Mouse (Mus musculus): ENCODE results near the gene Rassf10. TPM values are rescaled to one million over a fixed set of nuclear protein-coding genes. Genes with fewer than 3 reads are reported as not detected.
"Not testable (repeated sequence)": the region's sequence is repeated elsewhere in the genome, so short reads cannot be mapped to it uniquely, and the experiment has no call there.

Rassf10 gene
- total RNA-seq, 1 experiment, result 1.1 TPM

GRCm38 (mm10) chr7:112919845-112920244, 33.9 kb upstream of the Rassf10 start:
- Histone ChIP-seq H3K4me1 (ENCODE audit: control insufficient read depth in 2 of 2, insufficient read depth in 2 of 2, low read length in 2 of 2, poor library complexity in 1 of 2) (no peaks in the 10 kb centered on the region), H3K9me3 (ENCODE audit: control insufficient read depth, insufficient read depth, low read depth, low read length) (no peaks in the 10 kb centered on the region), H3K4me3 (ENCODE audit: insufficient read depth in 1 of 2, low read depth in 1 of 2, low read length in 2 of 2, poor library complexity in 1 of 2, severe bottlenecking in 1 of 2) (no peak overlapping the region), H3K27ac (ENCODE audit: insufficient read depth, low read depth, low read length, poor library complexity, severe bottlenecking) (no peak overlapping the region), H3K9ac (ENCODE audit: insufficient read depth, low read depth, low read length, poor library complexity, severe bottlenecking) (no peak overlapping the region), H3K36me3 (ENCODE audit: control insufficient read depth, insufficient read depth, low read length, poor library complexity, severe bottlenecking) (no peaks in the 10 kb centered on the region)
- in situ Hi-C loops (cut with MboI; ENCODE audit: low sequenced_read_pairs in 2 of 2, unreplicated experiment in 2 of 2), result loop anchor here (5.0 to 25.0 kb wide), 3 partner anchors 212 to 342 kb away; no protein-coding TSS in a partner anchor
- TF ChIP-seq ZNF384 (IDR thresholded peaks at IDR 0.05; ENCODE audit: low read depth, low read length), result peak; percentile 98
- peak; percentile 60 for TF ChIP-seq MAFK (IDR thresholded peaks at IDR 0.05; ENCODE audit: insufficient read depth, low read depth, low read length)
- TF ChIP-seq CHD2 (IDR thresholded peaks at IDR 0.05; ENCODE audit: low read depth, low read length), result no peak
- peak; percentile 98 for TF ChIP-seq ZC3H11A (IDR thresholded peaks at IDR 0.05; ENCODE audit: borderline replicate concordance, low read depth, low read length)
- no peak for TF ChIP-seq HCFC1 (IDR thresholded peaks at IDR 0.05; ENCODE audit: borderline replicate concordance, insufficient read depth, low read length)
- peak; percentile 46 for DNase-seq (ENCODE audit: low read depth, low spot score)

- DNase-seq (ENCODE audit: low read depth, low spot score), result no peak
- Histone ChIP-seq H3K9ac (ENCODE audit: insufficient read depth, low read depth, low read length, poor library complexity, severe bottlenecking) (no peak overlapping the region), H3K27ac (ENCODE audit: insufficient read depth, low read depth, low read length, poor library complexity, severe bottlenecking) (no peak overlapping the region), H3K4me3 (ENCODE audit: insufficient read depth in 1 of 2, low read depth in 1 of 2, low read length in 2 of 2, poor library complexity in 1 of 2, severe bottlenecking in 1 of 2) (no peak overlapping the region), H3K9me3 (ENCODE audit: control insufficient read depth, insufficient read depth, low read depth, low read length) (no peaks in the 10 kb centered on the region), H3K4me1 (ENCODE audit: control insufficient read depth in 2 of 2, insufficient read depth in 2 of 2, low read length in 2 of 2, poor library complexity in 1 of 2) (no peaks in the 10 kb centered on the region; a peak in 1 of 4 replicates), H3K36me3 (ENCODE audit: control insufficient read depth, insufficient read depth, low read length, poor library complexity, severe bottlenecking) (no peaks in the 10 kb centered on the region)
- no peak for TF ChIP-seq ZNF384 (IDR thresholded peaks at IDR 0.05; ENCODE audit: low read depth, low read length)
- no peak for TF ChIP-seq ZC3H11A (IDR thresholded peaks at IDR 0.05; ENCODE audit: borderline replicate concordance, low read depth, low read length)
- TF ChIP-seq HCFC1 (IDR thresholded peaks at IDR 0.05; ENCODE audit: borderline replicate concordance, insufficient read depth, low read length), result no peak
- no peak for TF ChIP-seq MAFK (IDR thresholded peaks at IDR 0.05; ENCODE audit: insufficient read depth, low read depth, low read length)
- no peak for TF ChIP-seq CHD2 (IDR thresholded peaks at IDR 0.05; ENCODE audit: low read depth, low read length)
- in situ Hi-C loops (cut with MboI; ENCODE audit: low sequenced_read_pairs in 2 of 2, unreplicated experiment in 2 of 2), result loop anchor here (5.0 to 25.0 kb wide), 3 partner anchors 210 to 340 kb away; no protein-coding TSS in a partner anchor
These were observed 31.0 kb upstream of the Rassf10 start for GRCm38 (mm10) chr7:112922801-112923200.

- H3K4me3 ChIP-seq (ENCODE audit: insufficient read depth in 1 of 2, low read depth in 1 of 2, low read length in 2 of 2, poor library complexity in 1 of 2, severe bottlenecking in 1 of 2), result no peak overlapping the region
- no peak for DNase-seq (ENCODE audit: low read depth, low spot score)
- in situ Hi-C loops (cut with MboI; ENCODE audit: low sequenced_read_pairs in 2 of 2, unreplicated experiment in 2 of 2), result loop anchor here (5.0 to 25.0 kb wide), 3 partner anchors 209 to 339 kb away; no protein-coding TSS in a partner anchor
- H3K4me1 ChIP-seq (ENCODE audit: control insufficient read depth in 2 of 2, insufficient read depth in 2 of 2, low read length in 2 of 2, poor library complexity in 1 of 2), result no peaks in the 10 kb centered on the region; a peak in 1 of 4 replicates
- no peaks in the 10 kb centered on the region for H3K36me3 ChIP-seq (ENCODE audit: control insufficient read depth, insufficient read depth, low read length, poor library complexity, severe bottlenecking)
- H3K27ac ChIP-seq (ENCODE audit: insufficient read depth, low read depth, low read length, poor library complexity, severe bottlenecking), result no peak overlapping the region
- TF ChIP-seq ZNF384 (IDR thresholded peaks at IDR 0.05; ENCODE audit: low read depth, low read length) (no peak), ZC3H11A (IDR thresholded peaks at IDR 0.05; ENCODE audit: borderline replicate concordance, low read depth, low read length) (no peak), HCFC1 (IDR thresholded peaks at IDR 0.05; ENCODE audit: borderline replicate concordance, insufficient read depth, low read length) (no peak), MAFK (IDR thresholded peaks at IDR 0.05; ENCODE audit: insufficient read depth, low read depth, low read length) (no peak), CHD2 (IDR thresholded peaks at IDR 0.05; ENCODE audit: low read depth, low read length) (no peak)
- H3K9ac ChIP-seq (ENCODE audit: insufficient read depth, low read depth, low read length, poor library complexity, severe bottlenecking), result no peak overlapping the region
- no peaks in the 10 kb centered on the region for H3K9me3 ChIP-seq (ENCODE audit: control insufficient read depth, insufficient read depth, low read depth, low read length)
These were observed 30.1 kb upstream of the Rassf10 start for GRCm38 (mm10) chr7:112923712-112924111.

- no peaks in the 10 kb centered on the region for H3K36me3 ChIP-seq (ENCODE audit: control insufficient read depth, insufficient read depth, low read length, poor library complexity, severe bottlenecking)
- in situ Hi-C loops (cut with MboI; ENCODE audit: low sequenced_read_pairs in 2 of 2, unreplicated experiment in 2 of 2), result no loop called here
- DNase-seq (ENCODE audit: low read depth, low spot score), result no peak
- no peaks in the 10 kb centered on the region for H3K4me1 ChIP-seq (ENCODE audit: control insufficient read depth in 2 of 2, insufficient read depth in 2 of 2, low read length in 2 of 2, poor library complexity in 1 of 2)
- no peak overlapping the region for H3K4me3 ChIP-seq (ENCODE audit: insufficient read depth in 1 of 2, low read depth in 1 of 2, low read length in 2 of 2, poor library complexity in 1 of 2, severe bottlenecking in 1 of 2)
- no peak overlapping the region for H3K9ac ChIP-seq (ENCODE audit: insufficient read depth, low read depth, low read length, poor library complexity, severe bottlenecking)
- no peak for TF ChIP-seq ZC3H11A (IDR thresholded peaks at IDR 0.05; ENCODE audit: borderline replicate concordance, low read depth, low read length)
- no peak for TF ChIP-seq ZNF384 (IDR thresholded peaks at IDR 0.05; ENCODE audit: low read depth, low read length)
- H3K27ac ChIP-seq (ENCODE audit: insufficient read depth, low read depth, low read length, poor library complexity, severe bottlenecking), result no peak overlapping the region
- H3K9me3 ChIP-seq (ENCODE audit: control insufficient read depth, insufficient read depth, low read depth, low read length), result no peaks in the 10 kb centered on the region
These were observed 23.1 kb upstream of the Rassf10 start for GRCm38 (mm10) chr7:112930669-112931068.

- H3K9me3 ChIP-seq (ENCODE audit: control insufficient read depth, insufficient read depth, low read depth, low read length); H3K4me1 ChIP-seq (ENCODE audit: control insufficient read depth in 2 of 2, insufficient read depth in 2 of 2, low read length in 2 of 2, poor library complexity in 1 of 2); H3K9ac ChIP-seq (ENCODE audit: insufficient read depth, low read depth, low read length, poor library complexity, severe bottlenecking); H3K4me3 ChIP-seq (ENCODE audit: insufficient read depth in 1 of 2, low read depth in 1 of 2, low read length in 2 of 2, poor library complexity in 1 of 2, severe bottlenecking in 1 of 2); DNase-seq (ENCODE audit: low read depth, low spot score); H3K27ac ChIP-seq (ENCODE audit: insufficient read depth, low read depth, low read length, poor library complexity, severe bottlenecking); H3K36me3 ChIP-seq (ENCODE audit: control insufficient read depth, insufficient read depth, low read length, poor library complexity, severe bottlenecking); in situ Hi-C loops (cut with MboI; ENCODE audit: low sequenced_read_pairs in 2 of 2, unreplicated experiment in 2 of 2): not testable (repeated sequence)
These were observed 17.9 kb upstream of the Rassf10 start for GRCm38 (mm10) chr7:112935876-112936275.
